Mouse (Mus musculus) ZHBTc4 (cell line): Measurements from ENCODE around the gene Tsga10ip.

Source experiments
- DNase-seq: peaks from one replicate; pipeline ENCODE4 v3.0.0-alpha.2; 2011; ENCODE audit warnings: low read depth, low spot score

The Tsga10ip gene

DNA sequence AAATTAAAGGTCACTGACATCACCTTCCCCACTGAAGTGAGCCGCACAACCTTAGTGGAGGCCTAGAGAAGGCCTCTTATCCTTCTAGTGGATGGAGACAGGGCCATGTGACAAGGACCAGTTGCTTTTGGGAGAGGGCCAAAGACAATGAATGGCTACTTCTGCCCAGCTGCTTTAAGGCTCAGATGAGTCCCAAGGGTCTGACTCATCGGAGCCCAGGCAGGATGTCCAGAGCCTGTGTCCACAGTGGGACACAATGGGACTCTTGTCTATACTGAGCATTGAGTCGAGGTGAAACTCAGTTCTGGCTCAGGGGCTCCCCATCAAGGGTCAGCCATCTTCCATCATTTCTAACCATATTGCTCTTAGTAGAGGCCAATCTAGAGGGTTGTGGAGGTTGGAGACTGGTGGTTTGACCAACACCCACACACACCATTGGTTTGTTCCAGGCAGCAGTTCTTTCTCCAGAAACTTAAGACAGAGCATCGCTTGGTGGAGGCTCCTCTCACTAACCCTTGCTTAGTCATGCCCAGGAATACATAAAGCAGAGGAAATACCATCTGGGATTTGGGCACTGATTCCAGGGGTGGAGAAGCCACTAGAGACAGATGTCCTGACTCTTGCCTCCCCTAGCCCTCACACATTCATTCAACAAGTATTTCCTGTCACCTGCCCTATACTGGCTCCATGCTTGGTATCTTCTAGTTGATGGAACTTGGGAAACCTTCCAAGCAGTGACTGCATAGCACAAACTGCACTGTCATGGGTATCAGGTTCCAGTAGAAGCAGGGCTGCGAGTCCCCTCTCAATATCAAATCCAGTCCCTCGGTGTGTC, 56.8 kb downstream of the Tsga10ip start:
- no peak for DNase-seq

GRCm38 (mm10) chr19:5341360-5341759, 61.0 kb downstream of the Tsga10ip start:
- DNase-seq: no peak
